Mouse (Mus musculus) left cerebral cortex, postnatal 10 days (tissue): ENCODE results near the gene Abr. TPM values are rescaled to one million over a fixed set of nuclear protein-coding genes. Genes with fewer than 3 reads are reported as not detected.

Experiments
- DNase-seq, 2 experiments: peaks; one replicate each; pipeline ENCODE4 v3.0.0; 2021 to 2022; ENCODE audit warnings: low spot score in 2 of 2, mixed read lengths in 1 of 2; ENCODE audit errors: extremely low spot score in 1 of 2
- intact Hi-C: fragments of 180-260 bp; cut with DNase I; formaldehyde crosslinking; loops from one replicate; pipeline ENCODE4 v1.15.1; 2025
- total RNA-seq, 2 experiments: library from RNA; stranded (reverse); gene quantifications; 2 replicates each; pipeline ENCODE4 v1.2.3; 2021

The Abr gene
- total RNA-seq, 2 experiments from 2014 or later = 322 to 328 TPM

DNA sequence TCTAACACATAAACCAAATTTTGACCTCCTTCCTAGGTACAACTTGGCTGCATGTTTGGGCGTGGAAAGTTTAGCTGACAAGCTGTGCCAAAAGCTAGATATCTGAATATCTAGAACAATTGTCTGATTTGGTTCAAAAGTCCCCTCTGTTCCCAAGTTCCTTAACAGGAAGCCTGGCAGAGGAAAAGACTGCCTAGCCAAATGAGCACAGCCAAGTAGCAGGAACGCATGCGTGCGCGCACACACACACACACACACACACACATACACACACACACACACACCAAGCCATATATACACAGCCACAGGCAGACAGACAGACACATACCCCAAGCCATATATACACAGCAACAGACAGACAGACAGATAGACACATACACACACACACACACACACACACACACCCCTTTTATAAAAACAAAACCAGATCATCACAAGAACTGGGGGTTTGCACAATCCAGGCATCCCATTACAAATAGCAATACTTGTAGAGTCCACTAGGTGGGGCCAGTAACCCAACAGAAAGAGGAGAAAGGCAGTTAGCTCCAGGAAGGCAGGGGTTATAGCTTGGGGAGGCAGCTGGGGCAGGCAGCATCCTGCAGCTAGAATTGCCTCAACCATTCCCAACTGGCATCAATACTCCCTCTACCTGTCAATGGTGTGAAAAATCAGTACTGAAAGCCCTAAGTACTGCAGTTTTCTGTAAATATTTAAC, 115.4 kb downstream of the Abr start:
- peak; percentile 64 to 76 for DNase-seq
- intact Hi-C loops = loop anchor here (5.0 kb wide), 1 partner anchor 141 kb away; no protein-coding TSS in a partner anchor

DNA sequence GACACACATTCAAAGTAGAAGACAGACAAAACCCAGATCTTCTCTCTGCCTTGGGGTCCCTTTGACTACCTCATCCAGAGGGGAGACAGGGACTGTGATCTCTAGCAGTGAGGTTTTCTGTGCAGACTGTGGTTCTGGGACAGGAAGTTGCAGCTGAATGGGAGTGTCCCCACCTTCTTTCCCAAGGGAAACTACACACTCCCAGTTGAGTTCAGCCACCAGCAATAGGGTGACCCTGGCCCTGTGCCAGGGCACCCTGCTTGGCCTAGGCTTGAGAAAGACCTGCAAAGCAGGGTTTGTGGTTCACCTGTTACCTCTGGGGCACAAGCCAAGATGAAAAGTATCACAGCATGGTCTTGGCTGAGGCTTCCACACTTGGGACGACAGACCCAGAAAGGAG, 117.0 kb downstream of the Abr start:
- intact Hi-C loops = loop anchor here (5.0 kb wide), 1 partner anchor 142 kb away; no protein-coding TSS in a partner anchor
- DNase-seq = no peak

- DNase-seq = no peak
- intact Hi-C loops = no loop called here
These were observed 118.1 kb downstream of the Abr start for GRCm38 (mm10) chr11:76504058-76504457.

GRCm38 (mm10) chr11:76499987-76500386, 122.1 kb downstream of the Abr start:
- DNase-seq = no peak
- intact Hi-C loops = loop anchor here (5.0 to 10.0 kb wide), 2 partner anchors 43 to 85 kb away; no protein-coding TSS in a partner anchor

GRCm38 (mm10) chr11:76499564-76499963, 122.5 kb downstream of the Abr start:
- intact Hi-C loops = loop anchor here (5.0 to 10.0 kb wide), 2 partner anchors 42 to 85 kb away; no protein-coding TSS in a partner anchor
- DNase-seq = no peak

GRCm38 (mm10) chr11:76497769-76498152, 124.4 kb downstream of the Abr start:
- no peak for DNase-seq
- intact Hi-C loops = loop anchor here (5.0 to 10.0 kb wide), 2 partner anchors 40 to 83 kb away; no protein-coding TSS in a partner anchor

- DNase-seq = no peak
- intact Hi-C loops = loop anchor here (5.0 to 10.0 kb wide), 2 partner anchors 40 to 82 kb away; no protein-coding TSS in a partner anchor
These were observed 124.9 kb downstream of the Abr start for GRCm38 (mm10) chr11:76497066-76497768.

GRCm38 (mm10) chr11:76496086-76496771, 125.9 kb downstream of the Abr start:
- DNase-seq = no peak
- intact Hi-C loops = loop anchor here (5.0 to 10.0 kb wide), 2 partner anchors 39 to 81 kb away; no protein-coding TSS in a partner anchor

- intact Hi-C loops = loop anchor here (5.0 to 10.0 kb wide), 2 partner anchors 38 to 81 kb away; no protein-coding TSS in a partner anchor
- peak in 1 of 2 experiments; percentile 56 for DNase-seq
These were observed 126.7 kb downstream of the Abr start for GRCm38 (mm10) chr11:76495127-76496028.

- peak; percentile 80 to 93 for DNase-seq
- intact Hi-C loops = loop anchor here (5.0 to 10.0 kb wide), 2 partner anchors 37 to 80 kb away; no protein-coding TSS in a partner anchor
These were observed 127.6 kb downstream of the Abr start for GRCm38 (mm10) chr11:76494360-76495126.

GRCm38 (mm10) chr11:76493811-76494274, 128.3 kb downstream of the Abr start:
- no peak for DNase-seq
- intact Hi-C loops = loop anchor here (10.0 kb wide), 1 partner anchor 79 kb away; no protein-coding TSS in a partner anchor

DNA sequence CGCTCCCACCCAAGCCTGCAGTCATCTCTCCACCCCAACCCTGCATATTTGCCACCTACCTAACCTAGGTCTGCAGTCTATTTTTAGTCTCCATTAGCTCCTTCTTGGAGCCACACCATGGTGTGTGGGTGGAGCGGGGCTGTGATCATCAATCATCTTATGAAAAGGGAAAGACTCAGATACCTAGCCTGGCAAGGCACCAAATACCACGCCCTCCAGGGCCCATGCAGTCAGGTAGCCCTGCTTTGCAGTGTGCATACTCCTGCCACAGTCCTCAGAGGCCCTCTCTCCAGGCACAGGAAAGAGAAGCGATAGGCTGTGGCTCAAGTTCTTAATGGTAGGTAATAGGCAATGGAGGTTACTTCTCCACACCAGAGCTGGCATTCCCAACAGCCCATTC, 128.9 kb downstream of the Abr start:
- intact Hi-C loops = loop anchor here (10.0 kb wide), 1 partner anchor 78 kb away; no protein-coding TSS in a partner anchor
- no peak for DNase-seq

DNA sequence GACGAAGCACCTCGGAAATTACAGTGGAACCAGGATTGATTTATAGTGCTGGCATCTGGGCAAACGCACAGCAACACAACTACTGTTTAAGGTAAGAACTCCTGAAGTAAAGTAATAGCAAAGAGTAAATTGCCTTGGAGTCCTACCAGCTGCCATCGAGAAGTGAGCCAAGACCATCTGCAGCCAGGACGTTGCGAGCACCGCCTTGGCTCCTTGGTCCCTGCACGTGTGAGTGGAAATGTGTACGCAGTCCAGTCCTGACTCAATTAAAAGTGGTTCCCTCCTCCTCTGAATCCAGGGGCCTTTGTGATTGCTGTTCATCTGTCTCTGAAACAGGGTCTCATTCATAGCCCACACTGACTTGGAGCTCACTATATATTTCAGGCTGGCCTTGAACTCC, 130.3 kb downstream of the Abr start:
- intact Hi-C loops = loop anchor here (10.0 kb wide), 1 partner anchor 77 kb away; no protein-coding TSS in a partner anchor
- DNase-seq = no peak

DNA sequence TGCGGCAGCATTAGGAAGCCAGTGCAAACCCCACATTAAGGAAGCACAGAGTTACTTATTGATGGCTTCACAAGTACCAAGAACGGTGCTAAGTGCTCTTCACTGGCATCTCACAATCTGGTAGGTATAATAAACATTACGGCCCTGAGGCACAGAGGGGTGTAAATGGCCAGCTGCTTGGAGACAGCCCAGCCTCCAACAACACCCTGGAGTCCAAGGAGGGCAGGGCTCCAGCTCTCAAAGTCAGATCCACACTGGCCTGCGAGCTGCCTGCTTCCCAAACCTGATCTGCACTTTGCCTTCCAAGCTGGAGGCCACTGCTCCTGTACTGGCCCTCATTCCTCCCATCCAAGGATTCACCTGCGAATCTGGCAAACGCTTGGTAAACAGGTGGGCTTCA, 132.7 kb downstream of the Abr start:
- DNase-seq = no peak
- intact Hi-C loops = no loop called here

GRCm38 (mm10) chr11:76487024-76487423, 135.1 kb downstream of the Abr start:
- intact Hi-C loops = no loop called here

GRCm38 (mm10) chr11:76484033-76484432, 138.1 kb downstream of the Abr start:
- no peak for DNase-seq
- intact Hi-C loops = no loop called here

More at GRCm38 (mm10) chr11:76487024-76487423, 135.1 kb downstream of the Abr start:
- DNase-seq = no peak

DNA sequence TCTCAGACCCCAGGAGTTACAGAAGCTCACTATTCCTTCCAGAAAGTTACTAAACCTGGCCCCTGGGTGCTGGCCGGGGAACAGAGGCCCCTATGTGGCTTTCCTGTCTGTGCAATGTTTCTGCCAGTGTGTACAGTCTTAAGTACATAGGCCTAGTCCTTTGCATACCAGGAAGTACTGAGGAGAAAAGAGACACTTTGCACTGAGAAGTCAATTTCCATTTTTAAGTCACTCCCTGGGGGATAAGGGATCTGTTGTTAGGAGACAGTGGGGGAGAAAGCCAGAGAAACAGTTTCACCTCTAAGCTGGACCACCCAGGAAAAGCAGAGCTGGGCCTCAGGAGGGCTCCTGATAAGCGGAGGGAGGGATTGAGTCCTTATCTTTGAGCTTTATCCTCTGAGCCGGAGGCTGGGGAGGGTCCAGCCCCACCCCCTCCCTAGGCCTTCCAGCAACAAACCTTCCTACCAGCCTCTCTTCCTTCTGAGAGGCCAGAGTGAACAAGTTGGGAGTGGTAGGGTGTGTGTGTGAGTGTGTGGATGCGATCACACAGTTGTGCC, 138.9 kb downstream of the Abr start:
- DNase-seq = no peak
- intact Hi-C loops = no loop called here
